Mouse (Mus musculus): ENCODE results near the gene Slc4a11.
"Not testable (repeated sequence)": the region's sequence is repeated elsewhere in the genome, so short reads cannot be mapped to it uniquely, and the experiment has no call there.

Slc4a11 gene

GRCm38 (mm10) chr2:130679899-130680298 lies 17.4 kb downstream of the Slc4a11 start:
- DNase-seq (ENCODE audit: low read depth, low spot score), result no peak

- DNase-seq (ENCODE audit: low read depth, low spot score), result no peak
Observed at GRCm38 (mm10) chr2:130679154-130679553, 18.2 kb downstream of the Slc4a11 start.

- DNase-seq (ENCODE audit: low read depth, low spot score), result no peak
Observed at GRCm38 (mm10) chr2:130677211-130677610, 20.1 kb downstream of the Slc4a11 start.

DNA sequence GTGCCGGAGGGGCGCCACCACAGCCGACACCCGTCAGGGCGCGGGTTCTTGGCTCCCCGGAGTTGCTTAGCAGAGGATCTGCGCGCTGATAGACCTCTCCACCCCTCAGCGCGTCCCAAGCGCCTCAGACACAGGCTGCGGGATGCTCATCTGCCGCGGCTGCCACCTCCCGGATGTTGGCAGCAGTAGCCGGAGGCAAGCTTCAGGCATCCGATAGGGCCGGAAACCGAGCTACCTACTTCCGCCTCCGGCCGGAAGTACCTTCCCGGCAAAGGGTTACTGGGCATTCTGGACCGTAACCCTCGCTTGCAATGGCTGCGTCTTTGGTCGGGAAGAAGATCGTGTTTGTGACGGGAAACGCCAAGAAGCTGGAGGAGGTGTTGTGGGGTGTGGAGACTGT lies 29.8 kb downstream of the Slc4a11 start, which contains the start of gene Itpa:
Itpa (plus strand) TSS at position 52 of the 400 bp plus-strand sequence.
- peak; percentile 95 for DNase-seq (ENCODE audit: low read depth, low spot score)

DNA sequence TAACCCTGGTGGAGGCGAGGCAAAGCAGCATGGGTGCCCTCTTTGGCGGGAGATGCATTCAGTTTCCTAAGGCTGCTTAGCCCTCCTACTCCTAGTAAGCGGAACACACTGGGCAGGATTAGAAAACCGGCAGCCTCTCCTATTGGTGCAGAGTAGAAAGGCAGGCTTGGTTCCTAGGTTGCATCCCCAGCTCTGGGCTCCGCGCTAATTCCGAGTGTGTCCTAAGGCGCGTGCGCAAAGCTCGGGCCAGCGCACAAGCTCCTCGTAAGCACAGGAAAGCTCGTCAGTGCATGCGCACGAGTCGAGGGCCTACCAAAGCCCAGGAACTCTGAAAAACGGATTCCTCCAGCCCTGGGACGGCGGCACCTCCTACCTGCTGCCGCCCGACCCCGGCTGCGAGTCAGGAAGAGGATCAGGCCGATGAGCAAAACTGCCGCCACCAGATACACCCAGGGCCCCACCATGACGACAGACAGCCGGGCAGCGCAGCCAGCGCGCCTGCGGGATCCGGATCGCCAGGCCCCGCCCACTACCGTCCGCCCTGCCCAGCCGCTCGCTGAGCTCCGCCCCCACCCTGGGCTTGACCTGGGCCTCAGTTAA lies 33.1 kb downstream of the Slc4a11 start, which contains the start of gene Ddrgk1:
Ddrgk1 (minus strand) TSS at position 558 of the 600 bp plus-strand sequence.
- DNase-seq (ENCODE audit: low read depth, low spot score), result peak; percentile 97

- DNase-seq (ENCODE audit: low read depth, low spot score), result no peak
Observed at GRCm38 (mm10) chr2:130663342-130663741, 34.0 kb downstream of the Slc4a11 start.

DNA sequence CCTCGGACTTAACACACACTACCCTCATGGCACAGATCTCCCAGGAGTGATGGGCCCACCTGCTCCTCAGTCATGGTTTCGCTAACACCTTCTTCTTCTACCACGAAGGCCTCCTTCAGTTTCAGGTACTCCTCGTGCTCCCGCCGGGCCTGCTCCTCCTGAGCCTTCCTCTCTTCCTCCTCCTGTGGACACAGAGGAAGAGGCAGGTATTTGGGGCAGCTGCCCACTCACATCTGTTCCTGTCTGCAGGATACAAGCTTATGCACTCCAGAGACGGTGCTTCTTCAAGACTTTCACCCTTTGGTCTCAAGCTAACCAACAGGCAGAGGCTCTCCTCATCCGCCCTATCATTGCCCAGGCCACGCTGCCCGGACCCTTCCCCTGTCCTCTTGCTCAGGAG lies 38.8 kb downstream of the Slc4a11 start:
- DNase-seq (ENCODE audit: low read depth, low spot score), result no peak

DNA sequence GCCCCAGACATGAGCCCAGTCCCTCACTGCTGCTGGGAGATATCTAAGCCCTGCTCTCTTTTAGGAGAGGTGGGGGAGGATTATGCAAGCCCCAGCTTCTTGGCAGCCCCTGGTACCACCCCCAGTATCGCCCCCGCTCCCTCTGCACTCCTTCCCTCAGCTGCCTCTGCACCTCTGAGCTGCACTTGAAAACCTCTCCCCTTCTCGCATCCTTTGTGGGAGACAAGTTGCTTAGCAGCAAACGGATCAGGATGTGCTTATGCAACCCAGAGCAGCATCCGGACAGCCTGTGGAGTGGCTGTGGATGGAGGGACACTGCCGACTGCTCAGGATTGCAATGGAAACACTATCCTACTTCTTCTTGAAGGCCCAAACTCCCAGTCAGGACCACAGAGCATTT lies 39.8 kb downstream of the Slc4a11 start:
- no peak for DNase-seq (ENCODE audit: low read depth, low spot score)

- DNase-seq (ENCODE audit: low read depth, low spot score), result no peak
Observed at GRCm38 (mm10) chr2:130656536-130656935, 40.8 kb downstream of the Slc4a11 start.

GRCm38 (mm10) chr2:130655660-130656339 lies 41.5 kb downstream of the Slc4a11 start:
- no peak for DNase-seq (ENCODE audit: low read depth, low spot score)

GRCm38 (mm10) chr2:130653760-130654159 lies 43.6 kb downstream of the Slc4a11 start:
- DNase-seq (ENCODE audit: low read depth, low spot score), result no peak

GRCm38 (mm10) chr2:130653303-130653702 lies 44.0 kb downstream of the Slc4a11 start:
- no peak for DNase-seq (ENCODE audit: low read depth, low spot score)

GRCm38 (mm10) chr2:130649028-130649427 lies 48.3 kb downstream of the Slc4a11 start:
- not testable (repeated sequence) for DNase-seq (ENCODE audit: low read depth, low spot score)

- DNase-seq (ENCODE audit: low read depth, low spot score), result no peak
Observed at GRCm38 (mm10) chr2:130645198-130645597, 52.1 kb downstream of the Slc4a11 start.

DNA sequence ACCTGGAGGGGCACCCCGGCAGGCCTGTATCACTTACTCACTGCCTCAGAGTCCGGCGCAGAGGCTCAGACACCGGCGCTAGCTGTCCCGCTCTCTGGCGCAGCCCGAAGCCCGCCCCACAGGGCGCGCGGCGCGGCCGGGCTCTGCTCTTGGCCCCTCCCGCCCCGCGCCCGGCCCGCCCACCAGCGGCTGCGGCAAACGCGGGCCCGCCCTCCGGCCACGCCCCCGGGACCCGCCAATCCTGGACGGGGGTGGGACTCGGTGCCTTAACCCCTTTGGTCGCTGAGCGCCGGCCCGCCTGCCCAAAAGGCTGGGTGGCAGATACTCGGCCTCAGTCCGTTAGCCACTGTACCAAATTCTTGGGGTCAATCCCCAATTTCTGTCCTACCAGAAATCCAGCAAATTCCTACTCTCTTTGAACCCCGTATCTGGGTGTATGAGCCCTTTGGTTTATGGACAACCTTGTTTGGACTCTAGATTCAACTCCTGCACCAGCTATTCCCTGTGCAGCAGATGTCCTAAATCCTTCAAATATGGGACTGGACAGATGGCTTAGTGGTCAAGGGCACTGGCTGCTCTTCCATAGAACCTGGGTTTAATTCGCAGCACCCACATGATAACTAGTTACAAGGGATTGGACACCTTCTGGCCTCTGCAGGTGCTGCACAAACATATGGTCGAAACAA lies 54.5 kb downstream of the Slc4a11 start, which contains the start of gene Lzts3:
Lzts3 (minus strand) TSS at position 120 of the 686 bp plus-strand sequence.
- DNase-seq (ENCODE audit: low read depth, low spot score), result peak; percentile 93

- DNase-seq (ENCODE audit: low read depth, low spot score), result no peak
Observed at GRCm38 (mm10) chr2:130642197-130642660, 55.1 kb downstream of the Slc4a11 start.

- DNase-seq (ENCODE audit: low read depth, low spot score), result no peak
Observed at GRCm38 (mm10) chr2:130641351-130642025, 55.8 kb downstream of the Slc4a11 start.

DNA sequence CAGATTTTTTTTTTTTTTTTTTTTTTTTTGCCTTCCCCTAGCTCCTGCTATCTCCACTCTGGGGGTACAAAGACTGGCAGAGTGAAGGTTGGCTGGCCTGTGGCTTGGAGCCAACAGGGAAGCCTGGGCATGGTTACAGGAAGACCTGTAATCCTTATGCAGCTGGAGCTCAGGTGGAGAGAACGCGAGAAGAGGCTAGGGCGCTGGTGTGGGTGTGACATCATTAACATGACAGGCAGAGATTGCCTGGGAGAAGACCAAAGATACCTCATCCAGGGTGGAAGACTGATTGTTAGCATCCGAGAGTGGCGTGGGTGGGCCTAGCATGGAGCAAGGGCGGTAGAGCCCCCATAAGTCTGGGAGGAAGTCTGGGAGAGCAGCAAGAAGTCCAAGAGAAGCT lies 58.0 kb downstream of the Slc4a11 start:
- DNase-seq (ENCODE audit: low read depth, low spot score), result no peak

DNA sequence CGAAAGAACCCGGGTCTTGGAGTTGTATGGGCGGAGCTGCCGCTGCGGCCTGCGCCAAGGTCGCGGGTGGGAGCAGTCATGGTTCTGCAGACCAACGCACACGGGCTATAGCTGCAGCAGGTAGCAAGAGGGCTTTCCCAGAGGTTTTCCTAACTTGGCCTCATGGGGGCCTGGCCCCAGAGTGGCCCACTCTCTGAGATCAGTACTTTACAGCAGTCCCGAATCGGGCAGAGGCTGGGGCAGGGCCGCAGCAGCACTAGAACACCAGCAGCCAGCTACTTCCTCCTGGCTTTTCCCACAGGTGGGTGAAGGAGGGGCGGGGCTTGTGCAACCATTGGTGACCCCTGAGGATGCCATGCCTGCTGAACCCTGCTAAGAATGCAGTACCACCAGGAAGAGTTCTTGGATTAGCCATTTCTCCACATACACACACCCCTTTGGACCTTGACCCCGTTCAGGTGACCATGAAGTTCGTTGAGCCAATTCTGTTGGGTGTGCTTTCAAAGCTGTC lies 59.2 kb downstream of the Slc4a11 start:
- DNase-seq (ENCODE audit: low read depth, low spot score), result no peak

- no peak for DNase-seq (ENCODE audit: low read depth, low spot score)
Observed at GRCm38 (mm10) chr2:130635847-130636246, 61.5 kb downstream of the Slc4a11 start.

- DNase-seq (ENCODE audit: low read depth, low spot score), result no peak
Observed at GRCm38 (mm10) chr2:130634739-130635411, 62.4 kb downstream of the Slc4a11 start.

Measured in A20 (cell line).